Mouse (Mus musculus): Measurements from ENCODE around the gene Macrod1.

The Macrod1 gene

DNA sequence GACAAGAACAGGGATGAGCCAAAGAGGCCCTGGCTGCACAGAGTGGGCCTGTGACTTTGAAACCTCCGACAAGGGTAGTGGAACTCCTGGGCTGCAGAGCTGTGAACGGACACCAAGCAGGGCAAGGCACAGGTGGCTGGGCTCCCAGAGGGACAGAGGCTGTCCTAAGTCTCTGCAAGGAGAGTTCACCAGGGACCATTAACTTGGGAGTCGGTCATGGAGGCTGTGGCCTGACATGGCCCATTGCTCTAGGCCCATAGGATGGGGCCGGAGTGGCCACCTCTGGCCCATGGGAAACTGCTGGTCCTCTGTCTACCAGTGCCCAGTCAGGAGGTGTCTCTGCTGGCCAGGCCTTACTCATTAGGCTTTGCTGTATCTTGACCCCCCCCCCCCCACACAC lies 55.1 kb downstream of the Macrod1 start:
- DNase-seq (ENCODE audit: extremely low spot score, low read depth, low spot score), result no peak

DNA sequence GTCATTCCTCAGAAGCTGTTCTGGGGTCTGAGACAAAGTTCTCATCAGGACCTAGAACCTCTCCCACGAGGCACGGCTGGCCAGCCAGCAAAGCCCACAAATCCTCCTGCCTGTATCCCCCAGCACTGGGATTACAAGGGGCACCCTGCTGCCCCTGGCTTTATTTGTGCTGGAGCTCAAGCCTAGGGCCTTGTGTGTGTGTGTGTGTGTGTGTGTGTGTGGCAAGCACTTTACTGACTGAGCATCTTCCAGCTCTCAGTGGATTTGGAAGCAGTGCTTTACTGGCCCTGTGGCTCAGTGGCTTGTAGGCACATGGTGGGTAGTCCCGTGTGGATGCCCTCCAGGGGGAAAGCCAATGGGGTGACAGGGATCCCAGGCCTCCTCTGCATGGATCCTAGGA lies 56.0 kb downstream of the Macrod1 start:
- no peak for DNase-seq (ENCODE audit: extremely low spot score, low read depth, low spot score)

DNA sequence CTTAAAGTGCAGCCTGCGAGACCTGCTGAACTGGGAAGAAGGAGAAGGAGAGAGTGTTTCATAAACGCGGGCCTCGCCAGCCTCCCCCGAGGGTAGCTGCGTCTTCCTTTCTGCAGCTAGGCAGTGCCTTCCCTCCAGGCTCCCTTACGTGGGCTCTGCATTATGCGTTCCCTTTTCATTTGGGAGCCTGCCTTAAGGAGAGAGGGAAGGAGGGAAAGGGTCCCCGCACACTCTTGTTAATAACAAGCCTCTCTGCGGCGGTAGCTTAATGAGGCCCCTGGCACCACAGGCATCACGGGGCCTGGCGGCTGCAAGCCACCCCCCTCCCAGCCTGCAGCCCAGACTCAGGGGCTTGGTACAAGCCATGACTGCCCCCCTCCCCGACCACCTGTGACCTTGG lies 57.0 kb downstream of the Macrod1 start:
- DNase-seq (ENCODE audit: extremely low spot score, low read depth, low spot score), result no peak

GRCm38 (mm10) chr19:7116038-7116731 lies 59.6 kb downstream of the Macrod1 start:
- no peak for DNase-seq (ENCODE audit: extremely low spot score, low read depth, low spot score)

- DNase-seq (ENCODE audit: extremely low spot score, low read depth, low spot score), result no peak
Observed at GRCm38 (mm10) chr19:7117141-7117540, 60.5 kb downstream of the Macrod1 start.

DNA sequence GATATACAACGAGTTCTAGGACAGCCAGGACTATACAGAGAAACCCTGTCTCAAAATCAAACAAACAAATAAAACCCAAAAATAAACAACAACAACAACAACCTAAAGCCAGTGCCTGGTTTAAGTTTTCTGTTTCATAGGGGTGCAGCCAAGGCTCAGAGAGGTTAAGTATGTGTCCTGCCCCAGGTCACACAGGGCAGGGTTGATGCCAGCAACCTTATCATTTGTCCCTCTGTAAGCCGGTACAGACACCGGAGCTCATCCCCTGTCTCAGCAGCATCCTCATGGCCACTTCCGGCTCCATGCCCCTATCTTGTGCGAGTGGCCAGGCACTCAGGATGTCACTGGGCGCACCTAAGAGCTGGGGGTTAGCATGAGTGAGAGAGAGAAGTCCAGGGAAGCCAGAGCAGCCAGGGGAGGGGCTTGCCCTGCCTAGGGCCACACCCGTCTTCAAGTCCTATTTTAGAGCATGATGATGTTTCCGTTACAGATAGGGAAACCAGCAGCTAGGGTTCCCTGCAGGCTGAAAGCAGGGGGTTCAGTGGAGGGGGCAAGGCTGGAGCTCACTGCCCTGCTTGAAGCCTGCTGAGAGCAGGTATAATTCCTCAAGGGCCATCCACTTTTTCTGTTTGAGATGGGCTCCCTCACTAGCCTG lies 61.2 kb downstream of the Macrod1 start:
- no peak for DNase-seq (ENCODE audit: extremely low spot score, low read depth, low spot score)

DNA sequence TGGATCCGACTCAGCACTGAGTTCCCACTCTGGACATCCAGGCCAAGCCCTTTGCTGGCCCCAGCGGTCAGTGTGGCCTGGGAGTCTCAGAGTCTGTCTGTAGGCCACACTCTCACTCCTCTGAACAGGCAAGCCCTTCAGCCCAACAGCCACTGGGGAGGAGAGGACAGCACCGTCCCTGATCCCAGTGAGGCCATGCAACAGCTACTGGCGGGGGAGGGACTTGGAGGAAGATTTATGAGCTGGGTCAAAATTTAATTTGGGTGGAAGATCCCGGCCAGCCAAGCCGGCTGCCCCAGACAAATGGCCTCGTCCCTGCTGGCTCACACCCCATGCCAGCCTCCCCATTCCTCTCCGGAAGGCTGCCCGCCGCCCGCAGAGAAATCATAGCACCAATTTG lies 64.6 kb downstream of the Macrod1 start:
- DNase-seq (ENCODE audit: extremely low spot score, low read depth, low spot score), result no peak

- DNase-seq (ENCODE audit: extremely low spot score, low read depth, low spot score), result no peak
Observed at GRCm38 (mm10) chr19:7122277-7122676, 65.7 kb downstream of the Macrod1 start.

GRCm38 (mm10) chr19:7122698-7123306 lies 66.2 kb downstream of the Macrod1 start:
- no peak for DNase-seq (ENCODE audit: extremely low spot score, low read depth, low spot score)

DNA sequence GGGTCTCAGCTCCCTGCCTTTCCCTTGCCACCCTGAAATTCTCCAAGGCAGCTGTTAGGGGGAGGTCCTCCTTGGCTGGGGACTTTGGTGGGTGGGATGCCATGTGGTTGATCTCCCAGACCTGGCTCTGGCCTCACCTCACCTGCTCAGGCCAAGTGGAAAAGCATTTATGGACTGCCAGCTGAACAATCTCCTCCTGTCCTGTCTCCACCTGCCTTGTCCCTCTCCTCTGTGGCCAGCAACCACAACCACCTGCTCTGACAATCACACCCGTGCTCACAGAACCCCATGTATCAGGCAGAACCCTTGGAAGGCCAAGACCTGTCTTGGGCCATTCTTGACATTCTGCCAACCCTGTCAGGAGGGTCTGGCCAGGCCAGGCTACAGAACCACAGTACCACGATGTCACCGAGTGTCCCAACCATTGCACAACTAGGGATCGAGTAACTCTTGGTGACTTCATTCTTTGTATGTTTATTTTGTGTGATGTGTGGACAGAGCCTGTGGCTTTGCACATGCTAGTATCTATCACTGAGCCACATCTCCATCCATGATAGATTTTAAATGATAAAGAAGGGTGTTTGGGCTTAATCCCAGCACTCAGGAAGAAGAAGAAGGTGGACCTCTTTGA lies 69.0 kb downstream of the Macrod1 start:
- DNase-seq (ENCODE audit: extremely low spot score, low read depth, low spot score), result no peak

- DNase-seq (ENCODE audit: extremely low spot score, low read depth, low spot score), result no peak
Observed at GRCm38 (mm10) chr19:7126209-7126608, 69.6 kb downstream of the Macrod1 start.

- no peak for DNase-seq (ENCODE audit: extremely low spot score, low read depth, low spot score)
Observed at GRCm38 (mm10) chr19:7126933-7127332, 70.3 kb downstream of the Macrod1 start.

DNA sequence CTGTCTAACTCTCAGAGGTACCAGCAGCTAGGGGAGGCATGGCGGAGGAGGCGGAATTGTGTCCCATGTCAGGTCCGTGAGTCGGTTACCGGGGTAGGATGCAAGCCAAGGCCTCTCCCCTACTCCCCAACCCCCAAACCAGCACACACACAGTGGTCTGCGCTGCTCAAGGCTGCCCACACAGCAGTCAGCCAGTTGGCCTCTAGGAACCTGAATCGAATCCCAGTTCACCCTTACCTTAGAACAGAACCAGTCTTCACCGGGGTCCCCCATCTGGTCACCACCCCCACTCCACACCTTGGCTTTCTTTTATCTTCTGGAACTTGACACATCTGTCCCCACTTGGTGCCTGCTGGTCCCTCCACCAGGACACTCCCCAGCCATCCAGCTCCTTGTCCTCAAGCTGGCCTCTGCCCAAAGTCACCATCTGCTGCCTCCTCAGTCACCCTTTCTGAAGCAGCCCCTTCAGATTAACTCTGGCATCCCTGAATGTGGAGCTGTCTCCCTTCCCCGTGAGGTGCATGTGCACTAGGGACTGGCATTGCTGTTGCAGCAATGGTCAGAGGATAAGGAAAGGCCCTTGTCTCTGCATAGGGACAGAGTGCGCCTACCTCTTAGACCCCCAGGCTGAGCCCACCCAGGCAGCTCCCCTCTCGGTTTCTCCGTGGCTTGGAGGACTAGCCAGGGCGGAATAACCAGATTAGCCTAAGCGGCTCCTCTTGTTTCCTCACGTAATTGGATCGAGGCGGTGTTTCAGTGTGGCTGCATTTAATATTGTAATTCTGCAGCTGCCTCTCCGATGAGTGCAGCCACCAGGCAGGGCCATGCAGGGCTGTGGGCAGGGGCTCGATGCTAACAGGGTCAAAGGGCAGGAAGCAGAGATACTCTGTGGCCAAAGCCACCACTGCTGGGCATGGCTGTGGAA lies 72.2 kb downstream of the Macrod1 start:
- DNase-seq (ENCODE audit: extremely low spot score, low read depth, low spot score), result no peak

DNA sequence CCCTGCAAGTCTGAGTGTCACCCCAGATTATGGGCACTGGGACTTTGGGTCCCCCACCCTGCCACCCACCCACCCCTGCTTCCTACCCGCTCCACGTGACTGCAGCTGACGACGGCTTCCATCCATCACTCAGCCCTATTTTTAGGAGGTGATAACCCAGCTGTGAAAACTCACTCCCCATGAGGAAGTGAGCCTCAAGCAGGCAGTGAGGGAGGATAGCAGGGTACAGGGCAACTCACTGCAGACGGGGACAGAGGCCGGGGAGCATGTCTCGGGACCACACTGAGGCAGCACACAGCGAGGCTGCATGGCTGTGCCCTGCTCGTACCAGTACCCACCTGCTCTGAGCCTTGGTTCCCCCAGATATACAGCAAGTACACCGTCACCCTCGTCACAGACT lies 73.7 kb downstream of the Macrod1 start:
- no peak for DNase-seq (ENCODE audit: extremely low spot score, low read depth, low spot score)

DNA sequence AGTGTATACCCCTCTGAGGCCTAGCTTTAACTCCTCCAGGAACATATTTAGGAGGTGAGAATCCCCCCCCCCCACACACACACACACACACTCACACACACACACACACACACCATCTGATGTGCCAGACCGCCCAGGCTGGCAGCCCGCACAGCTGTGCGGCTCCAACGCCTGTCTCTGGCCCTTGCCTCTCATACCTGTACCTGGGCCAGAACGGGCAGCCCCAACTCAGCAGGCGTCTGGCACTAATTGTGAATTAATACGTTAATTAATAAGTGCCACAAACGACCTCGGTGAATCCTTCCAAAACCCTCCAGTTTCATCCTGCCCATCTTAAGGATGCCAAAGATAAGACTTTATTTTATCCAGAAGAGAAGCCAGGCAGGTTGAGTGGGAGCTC lies 76.8 kb downstream of the Macrod1 start:
- DNase-seq (ENCODE audit: extremely low spot score, low read depth, low spot score), result no peak

DNA sequence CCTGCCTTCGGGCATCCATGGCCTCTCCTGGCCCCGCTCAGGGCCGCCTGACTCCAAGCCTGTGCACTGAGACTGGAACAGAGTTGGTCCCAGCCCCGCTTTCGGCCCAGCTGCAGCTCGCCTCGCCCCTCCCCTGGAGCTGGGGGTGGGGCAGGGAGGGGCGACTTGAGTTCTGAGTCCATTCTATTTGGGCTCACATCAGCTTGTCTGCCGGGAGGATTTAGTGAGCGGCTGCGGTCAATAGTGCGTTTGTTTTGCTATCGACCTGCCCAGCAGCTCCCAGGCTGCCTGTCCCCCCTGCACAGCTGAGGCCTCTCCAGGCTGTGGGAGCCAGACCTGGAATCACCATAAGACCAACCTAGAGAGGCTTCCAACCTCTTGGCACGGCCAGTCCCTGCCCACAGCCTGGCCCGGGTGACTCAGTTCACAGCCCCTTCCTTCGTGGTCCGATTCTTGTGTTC lies 78.1 kb downstream of the Macrod1 start:
- DNase-seq (ENCODE audit: extremely low spot score, low read depth, low spot score), result no peak

GRCm38 (mm10) chr19:7135525-7135924 lies 78.9 kb downstream of the Macrod1 start:
- no peak for DNase-seq (ENCODE audit: extremely low spot score, low read depth, low spot score)

- no peak for DNase-seq (ENCODE audit: extremely low spot score, low read depth, low spot score)
Observed at GRCm38 (mm10) chr19:7136016-7136415, 79.4 kb downstream of the Macrod1 start.

GRCm38 (mm10) chr19:7136714-7137498 lies 80.3 kb downstream of the Macrod1 start:
- no peak for DNase-seq (ENCODE audit: extremely low spot score, low read depth, low spot score)

GRCm38 (mm10) chr19:7138327-7138726 lies 81.7 kb downstream of the Macrod1 start:
- DNase-seq (ENCODE audit: extremely low spot score, low read depth, low spot score), result no peak

Data from hindlimb bud, embryonic 11.5 days (tissue).